Mouse (Mus musculus) neural tube, embryonic 11.5 days (tissue): ENCODE data around the gene Mvb12a. TPM values are rescaled to one million over a fixed set of nuclear protein-coding genes. Genes with fewer than 3 reads are reported as not detected.

Experiments
- ATAC-seq: fragments of 200-750 bp; cut with Nextera tagmentation; 2 replicates; pipeline ENCODE4 v1.8.0; 2017; ENCODE audit warnings: moderate number of reproducible peaks, mild to moderate bottlenecking, moderate TSS enrichment, moderate library complexity; ENCODE audit not compliant: insufficient read depth, low FRiP score, low TSS enrichment
- DNase-seq: peaks from one replicate; pipeline ENCODE4 v3.0.0-alpha.2; 2015; ENCODE audit warnings: low spot score
- H3K27ac ChIP-seq: fragments of 300-500 bp; sonication (generic); 2 replicates; pipeline ENCODE4 v1.5.1; 2014; ENCODE audit warnings: low read depth, mild to moderate bottlenecking, low read length
- H3K27me3 ChIP-seq: fragments of 300-500 bp; sonication (generic); 2 replicates; pipeline ENCODE4 v1.6.1; 2014; ENCODE audit warnings: mild to moderate bottlenecking, low read length, mixed read lengths; ENCODE audit not compliant: control insufficient read depth, insufficient read depth
- H3K36me3 ChIP-seq: fragments of 300-500 bp; sonication (generic); 2 replicates; pipeline ENCODE4 v1.6.1; 2014; ENCODE audit warnings: mild to moderate bottlenecking, low read length, moderate library complexity, mixed read lengths; ENCODE audit not compliant: control insufficient read depth, insufficient read depth
- H3K4me1 ChIP-seq: fragments of 300-500 bp; sonication (generic); 2 replicates; pipeline ENCODE4 v1.6.1; 2014; ENCODE audit warnings: low read length, mixed read lengths; ENCODE audit not compliant: control insufficient read depth, insufficient read depth
- H3K4me2 ChIP-seq: fragments of 300-500 bp; sonication (generic); 2 replicates; pipeline ENCODE4 v1.6.1; 2014; ENCODE audit warnings: low read depth, mild to moderate bottlenecking, moderate library complexity
- H3K4me3 ChIP-seq: fragments of 300-500 bp; sonication (generic); 2 replicates; pipeline ENCODE4 v1.5.1; 2014; ENCODE audit warnings: low read depth, low read length
- H3K9ac ChIP-seq: fragments of 300-500 bp; sonication (generic); 2 replicates; pipeline ENCODE4 v1.6.1; 2014; ENCODE audit warnings: mild to moderate bottlenecking, low read length
- H3K9me3 ChIP-seq: fragments of 300-500 bp; sonication (generic); 2 replicates; pipeline ENCODE4 v1.6.1; 2016; ENCODE audit warnings: low read length; ENCODE audit not compliant: control insufficient read depth
- WGBS: fragments of 180-500 bp; shearing (Covaris S2); extraction: QIAGEN DNeasy Blood & Tissue Kit; methylation state at CpG from one replicate; pipeline ENCODE4 v1.1.7; 2014; 5-methylcytosine and 5-hydroxymethylcytosine counted together
- polyA plus RNA-seq: library from polyadenylated mRNA; unstranded; fragments of >200 nt; fragmentation: Nextera tagmentation; extraction: Ambion mirVana; gene quantifications from 2 replicates; pipeline ENCODE4 v1.2.1, GENCODE M21; 2014

Mvb12a gene
- polyA plus RNA-seq, 1 experiment from 2014 or later = 64.7 TPM

DNA sequence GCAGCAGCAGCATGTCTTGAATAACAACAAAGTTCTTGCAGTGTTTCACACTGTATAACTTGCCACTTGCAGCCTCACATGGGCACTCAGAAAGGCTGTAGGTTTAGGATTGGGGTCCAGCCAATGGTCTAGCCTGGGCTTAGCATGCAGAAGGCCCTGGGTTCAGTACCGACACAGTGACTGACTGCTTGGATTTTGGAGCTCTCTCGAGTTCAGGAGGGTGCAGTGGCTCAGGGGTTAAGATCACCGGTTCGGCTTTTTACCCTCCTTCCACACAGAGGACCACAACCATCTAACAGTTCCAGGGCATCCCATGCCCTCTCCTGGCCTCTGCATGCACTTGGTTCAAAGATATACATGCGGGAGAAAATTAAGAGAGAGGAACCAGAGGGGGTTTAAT, 48.3 kb downstream of the Mvb12a start:
- H3K9me3 ChIP-seq = no peaks in the 10 kb centered on the region
- H3K27me3 ChIP-seq = no peaks in the 10 kb centered on the region
- 30% methylated on average over 5 of the region's 5 CpGs for WGBS
- ATAC-seq = no peak
- H3K4me1 ChIP-seq = peaks cover 9% of the 10 kb centered on the region
- H3K27ac ChIP-seq = peak overlapping the region; percentile 96; the same call in 1 of the 2 replicates
- no peaks in the 10 kb centered on the region for H3K36me3 ChIP-seq
- DNase-seq = no peak
- peak overlapping the region; percentile 72 for H3K4me3 ChIP-seq
- H3K4me2 ChIP-seq = peak overlapping the region; percentile 87
- H3K9ac ChIP-seq = peak overlapping the region; percentile 93

DNA sequence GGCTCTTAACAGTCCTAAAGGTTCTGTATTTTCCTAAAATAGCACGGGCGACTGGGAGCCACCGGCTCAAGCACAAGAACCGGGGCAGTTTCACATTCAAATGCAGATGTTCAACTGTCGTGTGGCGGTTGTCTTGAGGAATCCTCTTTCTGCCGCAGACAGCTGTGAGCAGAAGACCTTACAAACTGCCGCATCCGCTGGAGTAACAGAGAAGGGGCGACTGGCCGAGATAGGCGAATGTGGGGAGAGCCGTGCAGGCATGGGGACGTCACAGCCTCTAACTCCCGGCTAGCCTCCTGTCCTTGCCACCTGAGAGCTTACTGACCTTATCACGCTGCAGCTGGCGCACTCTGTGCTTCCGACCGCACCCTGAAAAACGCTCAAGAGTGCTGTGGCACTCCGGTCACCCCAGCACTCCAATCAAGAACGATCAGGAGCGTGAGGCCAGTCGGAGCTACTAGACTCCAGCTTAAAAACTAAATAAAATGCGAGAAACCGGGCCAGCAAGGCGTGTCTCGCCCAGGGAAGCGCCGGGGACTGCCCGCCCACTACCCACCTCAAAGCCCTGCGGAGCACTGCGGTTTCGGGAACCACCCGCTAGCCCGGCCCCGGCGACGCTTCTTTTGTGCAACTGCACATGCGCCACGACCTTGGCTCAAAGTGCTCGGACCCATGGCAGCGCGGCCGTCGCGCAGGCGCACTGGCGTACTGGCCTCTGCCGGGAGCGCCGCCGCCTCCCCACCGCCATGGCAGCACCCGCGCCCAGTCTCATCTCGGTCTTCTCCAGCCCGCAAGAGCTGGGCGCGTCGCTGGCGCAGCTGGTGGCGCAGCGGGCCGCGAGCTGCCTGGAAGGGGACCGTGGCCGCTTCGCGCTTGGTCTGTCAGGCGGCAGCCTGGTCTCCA, 49.0 kb downstream of the Mvb12a start, which contains the start of gene Pgls:
Gene Pgls (plus strand): TSS at position 706 of the 903 bp plus-strand sequence.
- Histone ChIP-seq H3K36me3 (no peaks in the 10 kb centered on the region), H3K27me3 (no peaks in the 10 kb centered on the region), H3K9ac (peak within 1 kb of the TSS; percentile 93), H3K4me1 (peaks cover 9% of the 10 kb centered on the region), H3K4me2 (peak within 1 kb of the TSS; percentile 87), H3K27ac (peak within 1 kb of the TSS; percentile 96), H3K4me3 (peak within 1 kb of the TSS; percentile 72), H3K9me3 (no peaks in the 10 kb centered on the region)
- WGBS = under 1% methylated on average over 68 of the region's 71 CpGs
- ATAC-seq = peak; percentile 83
- peak; percentile 97 for DNase-seq

DNA sequence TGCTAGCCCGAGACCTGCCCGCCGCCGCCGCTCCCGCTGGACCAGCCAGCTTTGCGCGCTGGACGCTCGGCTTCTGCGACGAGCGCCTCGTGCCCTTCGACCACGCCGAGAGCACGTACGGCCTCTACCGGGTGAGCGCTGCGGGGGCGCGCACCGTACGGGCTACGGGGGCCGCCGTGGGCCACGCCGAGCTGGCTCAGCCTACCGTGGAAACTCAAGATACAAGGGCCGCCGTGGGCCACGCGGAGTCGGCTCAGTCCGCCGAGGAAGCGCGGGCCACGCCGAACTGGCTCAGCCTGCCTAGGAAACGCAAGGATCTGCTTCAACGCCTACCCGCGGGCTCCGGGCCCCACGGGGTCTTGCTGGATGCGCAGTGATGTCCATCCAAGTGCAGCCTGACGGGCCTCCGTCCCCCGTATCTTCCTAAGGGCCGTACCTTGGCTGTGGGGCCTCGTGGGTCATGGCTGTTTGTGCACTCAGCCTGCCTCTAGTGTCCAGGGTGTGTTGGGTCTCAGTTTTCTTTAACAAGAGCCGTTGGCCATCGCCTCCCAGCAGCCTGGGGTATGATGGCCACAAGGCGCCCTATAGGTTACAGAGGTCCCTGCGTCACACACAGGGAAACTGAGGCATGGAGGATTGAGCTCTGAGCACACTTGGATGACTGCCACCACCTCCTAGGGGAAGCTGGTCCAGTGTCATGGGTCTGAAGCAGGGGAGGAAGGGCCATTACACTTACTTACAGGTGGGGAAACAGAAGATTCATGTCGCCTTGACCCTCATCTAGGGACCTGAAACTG, 49.9 kb downstream of the Mvb12a start:
- Histone ChIP-seq H3K36me3 (no peaks in the 10 kb centered on the region), H3K27ac (peak overlapping the region; percentile 96), H3K27me3 (no peaks in the 10 kb centered on the region), H3K9me3 (no peaks in the 10 kb centered on the region), H3K4me2 (peak overlapping the region; percentile 87), H3K4me3 (peak overlapping the region; percentile 72), H3K9ac (peak overlapping the region; percentile 93), H3K4me1 (peaks cover 9% of the 10 kb centered on the region)
- DNase-seq (no peak), ATAC-seq (peak; percentile 60)
- 5% methylated on average over 50 of the region's 60 CpGs for WGBS

DNA sequence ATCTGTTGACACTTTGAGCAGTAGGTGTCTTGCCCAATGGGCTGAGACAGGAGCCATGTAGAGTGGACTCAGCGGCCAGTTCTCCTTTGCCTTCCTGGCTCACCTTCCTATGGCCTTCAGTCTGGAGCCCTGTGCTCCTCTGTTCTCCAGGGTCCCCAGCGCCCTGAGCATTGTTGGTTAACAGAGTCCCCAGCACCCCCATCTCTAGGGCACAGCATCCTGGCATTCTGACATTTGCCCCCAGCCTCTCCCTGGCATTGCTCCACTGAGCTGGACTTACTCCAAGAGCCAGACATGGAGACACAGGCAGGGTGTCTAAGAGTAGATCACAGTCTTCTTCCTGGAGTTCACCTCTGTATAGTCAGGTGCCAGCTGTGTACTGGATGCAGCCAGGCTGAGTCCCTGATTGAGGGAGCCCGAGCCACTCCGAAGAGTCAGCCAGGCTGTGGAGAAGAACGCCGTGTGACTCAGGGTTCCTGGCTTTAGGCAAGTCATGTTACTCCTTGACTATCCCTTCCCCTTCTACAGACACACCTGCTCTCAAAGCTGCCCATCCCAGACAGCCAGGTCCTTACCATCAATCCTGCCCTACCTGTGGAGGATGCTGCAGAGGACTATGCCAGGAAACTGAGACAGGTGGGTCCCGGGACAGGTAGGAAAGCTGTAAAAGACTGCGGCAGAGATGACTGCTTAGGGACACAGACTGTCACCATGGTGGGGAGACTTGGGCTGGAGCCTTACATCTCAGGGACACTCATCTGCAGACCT, 51.0 kb downstream of the Mvb12a start:
- H3K4me3 ChIP-seq = no peak overlapping the region; the same call in 1 of the 2 replicates
- H3K27ac ChIP-seq = no peak overlapping the region
- no peaks in the 10 kb centered on the region for H3K27me3 ChIP-seq
- 91% methylated on average over 8 of the region's 8 CpGs for WGBS
- DNase-seq = no peak
- no peak for ATAC-seq
- no peaks in the 10 kb centered on the region for H3K9me3 ChIP-seq
- H3K9ac ChIP-seq = no peak overlapping the region
- peaks cover 9% of the 10 kb centered on the region for H3K4me1 ChIP-seq
- H3K36me3 ChIP-seq = no peaks in the 10 kb centered on the region
- 0 out of 2 replicates have a peak overlapping the region, but pooled peaks have one; percentile 2 for H3K4me2 ChIP-seq

DNA sequence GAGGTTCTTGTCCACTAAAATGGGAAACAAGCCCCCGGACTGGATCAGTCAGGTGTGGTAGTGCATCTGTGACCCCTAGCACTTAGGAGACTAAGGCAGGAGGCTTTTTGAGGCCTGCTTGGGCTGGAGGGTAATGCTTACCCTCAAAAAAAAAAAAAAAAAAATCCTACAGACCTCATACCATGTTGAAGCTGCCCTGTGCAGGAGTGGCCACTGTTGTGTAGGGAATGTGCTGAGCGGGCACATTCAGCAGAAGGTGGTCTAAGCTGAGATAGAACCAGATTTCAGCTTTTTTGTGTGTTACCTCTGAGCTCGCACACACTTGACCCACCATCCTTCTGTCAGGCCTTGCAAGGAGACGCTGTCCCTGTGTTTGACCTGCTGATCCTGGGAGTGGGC, 51.6 kb downstream of the Mvb12a start:
- no peaks in the 10 kb centered on the region for H3K36me3 ChIP-seq
- no peak for DNase-seq
- H3K4me3 ChIP-seq = no peak overlapping the region

DNA sequence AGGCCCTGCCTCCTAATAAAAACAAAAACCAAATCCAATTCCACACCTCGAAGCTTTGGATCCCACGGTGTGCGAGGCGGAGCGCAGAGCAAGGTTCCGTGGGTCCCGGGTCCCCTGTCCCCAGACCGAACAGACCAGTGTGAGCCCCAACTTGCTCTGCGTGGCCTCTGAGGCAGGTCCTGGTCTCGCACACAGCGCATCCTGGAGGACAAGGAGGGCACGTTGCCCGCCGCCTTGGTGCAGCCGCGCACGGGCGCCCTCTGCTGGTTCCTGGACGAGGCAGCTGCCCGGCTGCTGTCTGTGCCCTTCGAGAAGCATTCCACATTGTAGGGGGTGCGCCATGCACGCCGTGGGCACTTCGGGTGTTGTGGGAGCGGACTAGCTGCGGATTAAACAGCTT, 53.1 kb downstream of the Mvb12a start:
- no peaks in the 10 kb centered on the region for H3K36me3 ChIP-seq
- DNase-seq (peak; percentile 88), ATAC-seq (peak; percentile 18; the same call in 1 of the 2 replicates)
- H3K4me1 ChIP-seq = peaks cover 9% of the 10 kb centered on the region
- no peak overlapping the region for H3K27ac ChIP-seq
- H3K9ac ChIP-seq = no peak overlapping the region
- H3K4me2 ChIP-seq = no peak overlapping the region
- H3K4me3 ChIP-seq = no peak overlapping the region
- WGBS = 10% methylated on average over 27 of the region's 27 CpGs
- H3K9me3 ChIP-seq = no peaks in the 10 kb centered on the region
- no peaks in the 10 kb centered on the region for H3K27me3 ChIP-seq

More for the DNA sequence above, 51.6 kb downstream of the Mvb12a start:
- no peak overlapping the region for H3K27ac ChIP-seq
- no peak overlapping the region for H3K4me2 ChIP-seq
- WGBS = 92% methylated on average over 4 of the region's 4 CpGs
- H3K9me3 ChIP-seq = no peaks in the 10 kb centered on the region
- no peak overlapping the region for H3K9ac ChIP-seq
- H3K27me3 ChIP-seq = no peaks in the 10 kb centered on the region
- ATAC-seq = no peak
- H3K4me1 ChIP-seq = peaks cover 9% of the 10 kb centered on the region

DNA sequence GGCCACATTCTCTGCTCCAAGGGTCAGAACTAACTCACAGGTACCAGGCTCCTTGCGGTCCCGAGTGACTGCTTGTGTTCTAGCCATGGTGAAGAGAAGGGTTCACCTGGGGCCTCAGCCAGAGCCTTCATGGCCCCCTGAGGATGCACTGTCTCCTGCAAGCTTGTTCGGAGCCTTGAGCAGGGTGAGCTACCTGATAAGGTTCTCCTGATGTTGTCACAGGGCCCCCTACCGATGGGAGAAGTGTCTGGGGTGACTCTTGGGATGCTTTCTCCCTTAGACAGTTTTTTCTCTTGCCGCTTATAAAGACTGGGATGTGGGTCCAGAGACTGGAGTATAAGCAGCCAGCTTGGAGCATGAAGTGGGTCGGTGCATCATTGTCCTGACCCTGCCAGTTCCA, 53.7 kb downstream of the Mvb12a start:
- no peak overlapping the region for H3K4me2 ChIP-seq
- H3K9me3 ChIP-seq = no peaks in the 10 kb centered on the region
- H3K4me1 ChIP-seq = peaks cover 7% of the 10 kb centered on the region
- no peak overlapping the region for H3K9ac ChIP-seq
- no peaks in the 10 kb centered on the region for H3K36me3 ChIP-seq
- H3K4me3 ChIP-seq = no peak overlapping the region
- no peak for DNase-seq
- ATAC-seq = no peak
- no peak overlapping the region for H3K27ac ChIP-seq
- WGBS = 61% methylated on average over 6 of the region's 6 CpGs
- H3K27me3 ChIP-seq = peaks cover 2% of the 10 kb centered on the region

DNA sequence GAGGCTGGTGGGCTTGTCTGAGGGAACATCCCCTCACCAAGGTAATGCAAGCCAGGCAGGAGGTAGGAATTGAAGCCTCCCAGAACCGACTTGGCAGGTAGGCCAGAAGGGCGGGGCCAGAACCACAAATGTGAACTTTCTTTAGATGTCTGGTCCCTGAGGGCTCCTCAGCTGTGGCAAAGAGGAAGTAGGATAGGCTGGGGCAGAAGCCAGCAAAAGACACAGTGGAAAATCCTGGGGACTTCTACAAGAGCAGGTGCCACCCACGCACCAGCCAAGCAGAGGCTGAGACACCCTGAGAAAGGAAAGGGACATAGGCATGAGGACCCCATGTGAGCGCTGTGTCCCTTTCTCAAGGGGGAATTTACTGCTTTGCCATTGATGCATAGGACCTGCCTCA, 54.1 kb downstream of the Mvb12a start:
- Histone ChIP-seq H3K27me3 (peaks cover 6% of the 10 kb centered on the region), H3K9me3 (no peaks in the 10 kb centered on the region), H3K4me1 (peaks cover 7% of the 10 kb centered on the region), H3K4me2 (no peak overlapping the region), H3K4me3 (no peak overlapping the region), H3K36me3 (no peaks in the 10 kb centered on the region), H3K27ac (no peak overlapping the region), H3K9ac (no peak overlapping the region)
- ATAC-seq = no peak
- 90% methylated on average over 4 of the region's 4 CpGs for WGBS
- DNase-seq = no peak
